Mouse (Mus musculus): ENCODE results near the gene Thbs3. TPM values are rescaled to one million over a fixed set of nuclear protein-coding genes. Genes with fewer than 3 reads are reported as not detected.
A peak's percentile ranks its signal among the peaks of the same experiment; 100 is the strongest.

Thbs3 gene
- polyA plus RNA-seq, 1 experiment from 2014 or later: 86.2 TPM

DNA sequence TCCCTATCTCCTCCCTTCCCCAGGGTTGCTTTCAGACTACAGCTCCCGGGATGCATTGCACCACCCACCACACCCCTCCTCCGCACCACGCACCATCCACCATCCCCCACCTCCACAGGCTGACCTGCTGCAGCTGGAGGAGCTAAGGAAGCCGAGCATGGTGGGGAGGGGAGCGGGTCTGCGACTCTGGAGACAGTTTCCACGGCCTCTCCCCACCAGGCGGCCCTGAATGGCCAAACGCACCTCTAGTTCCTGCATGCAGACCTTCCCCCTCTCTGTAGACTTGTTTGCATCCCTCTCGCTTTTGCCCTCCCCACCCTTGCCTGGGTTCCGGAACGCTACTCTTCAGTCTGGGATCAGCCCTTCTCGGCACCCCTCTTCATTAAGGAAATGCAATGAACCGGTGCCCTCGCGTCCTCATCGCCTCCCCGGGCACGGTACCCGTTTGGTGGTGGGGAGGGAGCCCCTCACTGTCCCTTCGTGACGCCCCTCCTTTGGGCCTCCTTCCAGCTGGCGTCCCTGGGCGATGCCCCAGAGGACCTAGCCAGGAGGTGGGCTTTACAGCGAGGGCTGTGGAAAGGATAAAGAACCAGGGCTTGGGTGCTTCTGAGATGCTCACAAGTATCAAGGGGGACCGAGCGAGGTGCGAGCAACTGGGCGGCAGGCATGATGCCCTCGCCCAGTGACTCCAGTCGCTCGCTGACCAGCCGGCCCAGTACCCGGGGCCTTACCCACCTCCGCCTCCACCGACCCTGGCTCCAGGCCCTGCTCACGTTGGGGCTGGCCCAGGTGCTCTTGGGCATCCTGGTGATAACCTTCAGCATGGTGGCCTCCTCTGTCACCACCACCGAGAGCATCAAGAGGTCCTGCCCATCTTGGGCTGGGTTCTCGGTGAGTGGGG is 31.7 kb upstream of the Thbs3 start, which contains the start of gene Fam189b:
TSS of gene Fam189b (plus strand) at position 86 of the 901 bp plus-strand sequence.
- Histone ChIP-seq H3K27ac (peak within 1 kb of the TSS; percentile 92), H3K4me3 (replicated peaks) (peak within 1 kb of the TSS; percentile 68), H3K4me1 (replicated peaks) (peaks cover 45% of the 10 kb centered on the region), H3K9ac (replicated peaks) (peak within 1 kb of the TSS; percentile 92), H3K9me3 (no peaks in the 10 kb centered on the region), H3K4me2 (replicated peaks) (peak within 1 kb of the TSS; percentile 98), H3K36me3 (peaks cover 56% of the 10 kb centered on the region), H3K27me3 (peaks cover 5% of the 10 kb centered on the region; the same call in 1 of the 2 replicates)
- ATAC-seq: peak; percentile 95
- 4% methylated on average over 39 of the region's 39 CpGs for WGBS

DNA sequence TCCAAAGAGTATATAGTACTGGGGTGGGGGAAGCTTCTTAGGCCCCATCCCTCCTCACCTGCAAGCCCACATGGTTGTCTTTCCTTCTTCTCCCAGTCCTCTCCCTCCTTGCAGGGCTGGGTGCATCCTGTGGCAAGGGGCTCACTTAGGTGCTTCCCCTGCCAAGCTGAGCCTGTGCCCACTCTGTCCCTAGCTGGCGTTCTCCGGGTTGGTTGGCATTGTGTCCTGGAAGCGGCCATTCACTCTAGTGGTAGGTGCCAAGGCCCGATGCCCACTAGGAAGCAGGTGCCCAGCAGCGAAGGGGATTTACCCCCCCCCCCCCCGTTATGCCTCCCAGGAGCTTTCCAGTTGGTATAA is 31.0 kb upstream of the Thbs3 start:
- Histone ChIP-seq H3K36me3 (peaks cover 59% of the 10 kb centered on the region), H3K27me3 (peaks cover 5% of the 10 kb centered on the region; the same call in 1 of the 2 replicates), H3K27ac (no peak overlapping the region), H3K4me1 (replicated peaks) (peaks cover 39% of the 10 kb centered on the region), H3K9me3 (no peaks in the 10 kb centered on the region), H3K4me3 (replicated peaks) (peak overlapping the region; percentile 68), H3K9ac (replicated peaks) (peak overlapping the region; percentile 92), H3K4me2 (replicated peaks) (peak overlapping the region; percentile 98)
- WGBS: 86% methylated on average over 6 of the region's 6 CpGs
- no peak for ATAC-seq

DNA sequence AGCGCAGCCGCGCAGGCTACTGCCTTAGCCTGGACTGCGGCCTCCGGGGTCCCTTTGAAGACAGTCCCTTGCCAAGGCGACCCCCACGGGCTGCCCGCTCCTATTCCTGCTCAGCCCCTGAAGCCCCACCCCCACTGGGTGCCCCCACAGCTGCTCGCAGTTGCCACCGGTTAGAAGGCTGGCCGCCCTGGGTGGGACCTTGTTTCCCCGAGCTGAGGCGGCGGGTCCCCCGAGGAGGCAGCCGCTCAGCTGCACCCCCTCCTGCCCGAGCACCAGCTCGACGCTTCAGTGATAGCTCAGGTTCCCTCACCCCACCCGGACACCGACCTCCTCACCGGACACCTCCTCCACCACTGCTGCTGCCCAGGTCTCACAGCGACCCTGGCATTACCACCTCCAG is 27.8 kb upstream of the Thbs3 start:
- Histone ChIP-seq H3K27ac (no peak overlapping the region), H3K4me1 (replicated peaks) (peaks cover 35% of the 10 kb centered on the region), H3K9me3 (no peaks in the 10 kb centered on the region), H3K27me3 (peaks cover 5% of the 10 kb centered on the region; the same call in 1 of the 2 replicates), H3K4me2 (replicated peaks) (no peak overlapping the region), H3K36me3 (peaks cover 28% of the 10 kb centered on the region), H3K9ac (replicated peaks) (0 out of 2 replicates have a peak overlapping the region, but pooled peaks have one; percentile 46), H3K4me3 (replicated peaks) (no peak overlapping the region)
- 28% methylated on average over 23 of the region's 23 CpGs for WGBS
- no peak for ATAC-seq

DNA sequence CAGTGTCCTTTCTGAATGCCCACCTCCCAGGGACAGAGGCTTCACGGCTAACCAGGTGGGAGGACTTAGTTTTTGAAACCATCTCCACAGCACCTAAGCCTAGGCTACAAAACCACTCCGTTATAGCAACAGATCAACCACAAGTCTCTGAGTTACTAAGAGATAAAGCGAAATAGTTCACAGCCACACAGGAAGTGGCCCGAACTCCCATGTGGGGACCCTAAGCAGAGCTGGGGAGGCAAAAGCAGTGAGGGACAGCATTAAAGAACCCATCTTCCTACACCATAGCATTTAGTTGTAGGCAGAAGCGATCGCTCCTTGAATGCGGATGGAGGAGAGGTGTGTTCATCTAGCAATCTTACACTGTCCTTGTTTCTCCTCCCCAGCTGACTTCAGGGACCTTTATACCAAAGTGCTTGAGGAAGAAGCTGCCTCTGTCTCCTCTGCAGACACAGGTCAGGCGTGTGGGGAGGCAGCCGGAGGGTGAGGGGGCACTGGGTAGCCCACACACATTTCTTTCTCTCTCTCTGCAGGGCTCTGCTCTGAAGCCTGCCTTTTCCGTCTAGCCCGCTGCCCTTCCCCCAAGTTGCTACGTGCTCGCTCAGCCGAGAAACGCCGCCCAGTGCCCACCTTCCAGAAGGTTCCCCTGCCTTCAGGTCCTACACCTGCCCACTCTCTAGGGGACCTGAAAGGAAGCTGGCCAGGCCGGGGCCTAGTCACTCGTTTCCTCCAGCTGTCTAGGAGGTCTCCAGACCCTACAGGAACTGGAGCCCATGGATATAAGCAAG is 27.1 kb upstream of the Thbs3 start:
- Histone ChIP-seq H3K36me3 (peaks cover 24% of the 10 kb centered on the region), H3K4me3 (replicated peaks) (no peak overlapping the region), H3K4me2 (replicated peaks) (no peak overlapping the region), H3K9ac (replicated peaks) (peak overlapping the region; percentile 46; the same call in 1 of the 2 replicates), H3K27me3 (peaks cover 5% of the 10 kb centered on the region; the same call in 1 of the 2 replicates), H3K4me1 (replicated peaks) (peaks cover 32% of the 10 kb centered on the region), H3K9me3 (no peaks in the 10 kb centered on the region), H3K27ac (no peak overlapping the region)
- ATAC-seq: no peak
- WGBS: 60% methylated on average over 18 of the region's 18 CpGs

DNA sequence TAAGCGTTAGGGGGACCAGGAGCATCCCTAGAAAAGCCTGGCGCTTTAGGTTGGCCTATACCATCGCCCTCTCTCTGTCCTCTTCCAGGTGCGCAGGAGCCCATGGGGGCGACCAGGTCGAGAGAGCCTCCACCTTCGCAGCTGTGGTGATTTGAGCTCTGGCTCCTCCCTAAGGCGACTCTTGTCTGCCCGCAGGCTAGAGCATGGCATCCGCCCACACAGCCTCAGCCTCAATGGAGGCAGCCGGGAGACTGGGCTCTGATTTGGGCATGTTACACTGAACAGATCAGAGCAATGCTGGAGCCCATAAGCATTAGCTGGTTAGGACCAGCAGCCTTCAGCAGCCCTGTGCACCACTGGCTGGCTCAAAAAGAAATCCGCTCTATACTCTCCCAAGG is 26.5 kb upstream of the Thbs3 start:
- H3K27me3 ChIP-seq: peaks cover 5% of the 10 kb centered on the region; the same call in 1 of the 2 replicates
- no peak overlapping the region for H3K9ac ChIP-seq (replicated peaks)
- 64% methylated on average over 12 of the region's 12 CpGs for WGBS

DNA sequence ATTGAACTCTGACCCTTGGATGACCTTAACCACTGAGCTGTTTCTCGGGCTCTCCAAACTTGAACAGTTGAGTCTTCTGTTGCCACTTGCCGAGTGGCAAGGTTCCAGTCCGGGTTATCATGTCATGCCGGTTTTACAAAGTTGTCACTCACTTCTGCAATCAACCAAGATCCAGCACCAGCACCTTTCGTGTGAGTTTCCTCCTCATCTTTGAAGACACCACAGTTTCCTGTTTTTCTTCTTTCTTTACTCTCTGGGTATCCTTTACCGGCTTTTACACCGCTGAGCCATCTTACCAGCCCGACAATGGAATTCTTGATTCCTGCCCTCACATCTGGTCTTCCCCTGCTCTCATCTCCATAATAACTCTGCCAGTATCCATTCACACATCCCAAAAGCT is 24.5 kb upstream of the Thbs3 start:
- WGBS: 88% methylated on average over 8 of the region's 8 CpGs
- Histone ChIP-seq H3K9ac (replicated peaks) (no peak overlapping the region), H3K9me3 (no peaks in the 10 kb centered on the region), H3K27me3 (peaks cover 5% of the 10 kb centered on the region; the same call in 1 of the 2 replicates), H3K36me3 (peaks cover 24% of the 10 kb centered on the region), H3K4me3 (replicated peaks) (no peak overlapping the region), H3K4me1 (replicated peaks) (peaks cover 10% of the 10 kb centered on the region), H3K4me2 (replicated peaks) (no peak overlapping the region), H3K27ac (no peak overlapping the region)
- no peak for ATAC-seq

More for the DNA sequence above, 26.5 kb upstream of the Thbs3 start:
- Histone ChIP-seq H3K4me1 (replicated peaks) (peaks cover 30% of the 10 kb centered on the region), H3K4me2 (replicated peaks) (no peak overlapping the region), H3K4me3 (replicated peaks) (no peak overlapping the region), H3K36me3 (peaks cover 24% of the 10 kb centered on the region), H3K27ac (no peak overlapping the region), H3K9me3 (no peaks in the 10 kb centered on the region)
- ATAC-seq: no peak

DNA sequence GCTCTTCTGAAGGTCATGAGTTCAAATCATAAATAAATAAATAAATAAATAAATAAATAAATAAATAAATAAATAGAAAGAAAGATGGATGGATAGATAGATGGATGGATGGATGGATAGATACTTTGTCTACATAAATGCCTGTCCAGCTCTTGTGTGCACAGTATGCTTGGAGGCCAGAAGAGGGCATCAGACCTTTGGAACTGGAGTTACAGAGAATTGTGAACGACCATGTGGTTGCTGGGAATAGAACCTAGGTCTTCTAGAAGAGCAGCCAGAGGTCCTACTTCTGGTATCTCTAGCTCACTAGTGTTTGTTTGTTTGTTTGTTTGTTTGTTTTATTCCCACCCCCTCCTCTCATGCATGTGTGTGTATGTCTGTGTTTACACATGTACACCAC is 21.6 kb upstream of the Thbs3 start:
- no peak for ATAC-seq
- 63% methylated on average over 1 of the region's 1 CpGs for WGBS
- H3K4me3 ChIP-seq (replicated peaks): no peak overlapping the region
- peaks cover 5% of the 10 kb centered on the region for H3K36me3 ChIP-seq
- H3K4me1 ChIP-seq (replicated peaks): peaks cover 9% of the 10 kb centered on the region
- no peak overlapping the region for H3K9ac ChIP-seq (replicated peaks)
- H3K27me3 ChIP-seq: no peaks in the 10 kb centered on the region
- no peak overlapping the region for H3K4me2 ChIP-seq (replicated peaks)
- no peak overlapping the region for H3K27ac ChIP-seq
- H3K9me3 ChIP-seq: no peaks in the 10 kb centered on the region

DNA sequence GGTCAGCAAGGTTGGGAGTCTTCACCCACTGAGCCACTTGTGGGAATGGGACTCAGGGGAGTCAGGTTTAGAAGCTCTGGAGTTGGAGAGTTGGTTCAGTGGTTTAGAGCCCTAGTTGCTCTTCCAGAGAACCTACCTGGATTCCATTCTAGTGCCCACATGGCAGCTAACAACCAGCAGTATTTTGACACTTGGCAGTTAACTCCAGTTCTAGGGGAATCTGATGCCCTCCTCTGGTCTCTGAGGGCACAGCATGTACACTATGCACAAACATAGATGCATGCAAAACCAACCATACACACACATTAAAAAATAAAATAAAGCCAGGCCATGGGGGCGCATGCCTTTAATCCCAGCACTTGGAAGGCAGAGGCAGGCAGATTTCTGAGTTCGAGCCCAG is 21.1 kb upstream of the Thbs3 start:
- Histone ChIP-seq H3K4me3 (replicated peaks) (no peak overlapping the region), H3K4me1 (replicated peaks) (peaks cover 9% of the 10 kb centered on the region), H3K36me3 (peaks cover under 1% of the 10 kb centered on the region; the same call in 1 of the 2 replicates), H3K27ac (no peak overlapping the region), H3K9ac (replicated peaks) (no peak overlapping the region), H3K27me3 (no peaks in the 10 kb centered on the region), H3K4me2 (replicated peaks) (no peak overlapping the region), H3K9me3 (no peaks in the 10 kb centered on the region)
- no peak for ATAC-seq
- WGBS: 91% methylated on average over 2 of the region's 2 CpGs

DNA sequence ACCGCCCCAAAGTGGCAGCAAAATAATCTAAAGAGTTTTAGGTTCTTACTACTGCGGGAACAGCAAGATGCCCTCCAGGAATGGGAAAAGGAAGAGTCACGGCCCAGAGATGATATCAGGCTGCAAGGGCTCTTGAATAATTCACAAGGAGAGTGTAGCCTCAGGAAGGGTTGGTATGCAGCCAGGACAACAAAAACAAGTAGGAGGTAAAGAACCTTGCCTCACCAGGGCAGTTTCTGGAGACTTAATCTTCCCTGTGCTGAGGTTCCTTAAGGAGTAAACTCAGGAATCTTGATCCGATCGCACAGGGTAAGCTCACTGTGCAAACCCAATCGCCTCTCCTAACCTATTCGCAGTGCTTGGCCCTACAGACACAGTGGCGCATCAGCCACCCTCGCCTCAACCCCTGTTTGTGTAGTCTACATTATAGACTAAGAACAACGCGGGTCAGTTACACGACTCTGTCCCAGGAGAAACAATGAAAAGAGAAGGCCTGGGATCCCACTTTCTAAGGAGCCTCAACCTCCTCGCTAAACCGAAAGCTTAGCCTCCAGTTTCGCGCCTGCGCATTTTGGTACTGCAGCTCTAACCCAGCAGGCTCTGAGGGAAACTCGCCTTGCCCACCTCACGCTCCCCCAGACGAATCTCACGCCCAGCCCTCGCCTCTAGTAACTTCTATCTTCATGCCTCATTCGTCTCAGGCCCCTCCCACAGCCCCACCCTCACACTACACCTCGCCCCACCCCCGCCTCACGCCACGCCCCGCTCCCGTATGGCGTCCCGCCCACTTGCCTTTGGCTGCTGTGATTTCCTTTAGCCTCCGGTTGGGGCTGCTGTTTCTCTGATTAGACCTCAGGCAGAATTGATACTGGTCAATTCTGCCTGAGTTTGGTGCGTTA is 18.8 kb upstream of the Thbs3 start:
- peak overlapping the region; percentile 66 for H3K9ac ChIP-seq (replicated peaks)
- peak; percentile 95 for ATAC-seq
- WGBS: 5% methylated on average over 33 of the region's 33 CpGs

DNA sequence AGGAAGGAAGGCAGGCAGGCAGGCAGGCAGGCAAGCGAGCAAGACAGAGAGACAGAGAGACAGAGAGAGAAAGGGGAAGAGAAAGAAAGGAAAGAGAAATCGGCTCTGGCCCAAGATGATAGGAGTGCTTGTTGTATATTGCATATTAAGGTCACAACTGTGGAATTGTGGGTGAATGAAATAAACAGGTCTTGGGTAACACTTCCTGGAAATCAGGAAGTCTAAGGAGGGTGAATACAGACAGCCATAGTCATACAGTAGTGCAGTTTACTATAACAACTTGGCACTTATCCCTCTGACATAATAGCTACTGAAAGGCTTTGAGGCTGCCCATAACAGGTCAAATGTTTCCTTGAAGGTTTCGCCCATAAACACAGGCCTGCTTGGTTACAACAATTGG is 15.1 kb upstream of the Thbs3 start:
- no peak overlapping the region for H3K9ac ChIP-seq (replicated peaks)
- ATAC-seq: no peak
- peaks cover 18% of the 10 kb centered on the region for H3K4me1 ChIP-seq (replicated peaks)
- no peak overlapping the region for H3K4me2 ChIP-seq (replicated peaks)
- WGBS: 84% methylated on average over 3 of the region's 3 CpGs
- no peak overlapping the region for H3K4me3 ChIP-seq (replicated peaks)
- H3K9me3 ChIP-seq: no peaks in the 10 kb centered on the region
- H3K27me3 ChIP-seq: no peaks in the 10 kb centered on the region
- no peak overlapping the region for H3K27ac ChIP-seq
- H3K36me3 ChIP-seq: peaks cover 7% of the 10 kb centered on the region

More for the DNA sequence above, 18.8 kb upstream of the Thbs3 start:
- Histone ChIP-seq H3K4me1 (replicated peaks) (peaks cover 9% of the 10 kb centered on the region), H3K27me3 (no peaks in the 10 kb centered on the region), H3K9me3 (no peaks in the 10 kb centered on the region), H3K4me3 (replicated peaks) (peak overlapping the region; percentile 38), H3K27ac (peak overlapping the region; percentile 82), H3K4me2 (replicated peaks) (peak overlapping the region; percentile 65), H3K36me3 (no peaks in the 10 kb centered on the region)

Measured in midbrain, embryonic 13.5 days (tissue).